Mouse (Mus musculus): Measurements from ENCODE around the gene Wdr11. TPM values are rescaled to one million over a fixed set of nuclear protein-coding genes. Genes with fewer than 3 reads are reported as not detected.
A peak's percentile ranks its signal among the peaks of the same experiment; 100 is the strongest.

Gene Wdr11
- polyA plus RNA-seq, 1 experiment from 2014 or later: 30.1 TPM

- no peak overlapping the region for H3K4me2 ChIP-seq
- no peaks in the 10 kb centered on the region for H3K27me3 ChIP-seq (replicated peaks; ENCODE audit: control insufficient read depth, insufficient read depth, low read length)
- H3K9me3 ChIP-seq (ENCODE audit: control insufficient read depth, low read length): no peaks in the 10 kb centered on the region
- no peak overlapping the region for H3K9ac ChIP-seq (ENCODE audit: low read depth, low read length)
- H3K4me3 ChIP-seq (ENCODE audit: low read depth, low read length): no peak overlapping the region
- no peak overlapping the region for H3K27ac ChIP-seq (ENCODE audit: low read depth, low read length)
- WGBS: 72% methylated on average over 7 of the region's 7 CpGs
- H3K36me3 ChIP-seq (ENCODE audit: control insufficient read depth, insufficient read depth, low read length): no peaks in the 10 kb centered on the region
- DNase-seq (ENCODE audit: low spot score) (no peak), ATAC-seq (replicated peaks; ENCODE audit: low FRiP score) (0 out of 2 replicates have a peak, but pooled peaks have one; percentile 47)
- no peaks in the 10 kb centered on the region for H3K4me1 ChIP-seq (replicated peaks; ENCODE audit: control insufficient read depth, insufficient read depth, low read length)
Observed at GRCm38 (mm10) chr7:129647798-129648197, 56.1 kb downstream of the Wdr11 start.

GRCm38 (mm10) chr7:129648938-129649337 is 57.3 kb downstream of the Wdr11 start:
- no peaks in the 10 kb centered on the region for H3K4me1 ChIP-seq (replicated peaks; ENCODE audit: control insufficient read depth, insufficient read depth, low read length)
- DNase-seq (ENCODE audit: low spot score) (peak; percentile 78), ATAC-seq (replicated peaks; ENCODE audit: low FRiP score) (peak; percentile 50)
- H3K4me3 ChIP-seq (ENCODE audit: low read depth, low read length): no peak overlapping the region
- H3K9ac ChIP-seq (ENCODE audit: low read depth, low read length): no peak overlapping the region
- WGBS: 9% methylated on average over 6 of the region's 6 CpGs
- H3K27ac ChIP-seq (ENCODE audit: low read depth, low read length): no peak overlapping the region
- H3K27me3 ChIP-seq (replicated peaks; ENCODE audit: control insufficient read depth, insufficient read depth, low read length): no peaks in the 10 kb centered on the region
- H3K36me3 ChIP-seq (ENCODE audit: control insufficient read depth, insufficient read depth, low read length): no peaks in the 10 kb centered on the region
- no peaks in the 10 kb centered on the region for H3K9me3 ChIP-seq (ENCODE audit: control insufficient read depth, low read length)
- H3K4me2 ChIP-seq: no peak overlapping the region

GRCm38 (mm10) chr7:129650717-129651116 is 59.1 kb downstream of the Wdr11 start:
- WGBS: 90% methylated on average over 5 of the region's 5 CpGs
- Histone ChIP-seq H3K9me3 (ENCODE audit: control insufficient read depth, low read length) (no peaks in the 10 kb centered on the region), H3K4me1 (replicated peaks; ENCODE audit: control insufficient read depth, insufficient read depth, low read length) (no peaks in the 10 kb centered on the region), H3K9ac (ENCODE audit: low read depth, low read length) (no peak overlapping the region), H3K27ac (ENCODE audit: low read depth, low read length) (no peak overlapping the region), H3K4me3 (ENCODE audit: low read depth, low read length) (no peak overlapping the region), H3K4me2 (no peak overlapping the region), H3K27me3 (replicated peaks; ENCODE audit: control insufficient read depth, insufficient read depth, low read length) (no peaks in the 10 kb centered on the region), H3K36me3 (ENCODE audit: control insufficient read depth, insufficient read depth, low read length) (no peaks in the 10 kb centered on the region)
- DNase-seq (ENCODE audit: low spot score): no peak
- ATAC-seq (replicated peaks; ENCODE audit: low FRiP score): no peak

- WGBS: 54% methylated on average over 7 of the region's 7 CpGs
Observed at GRCm38 (mm10) chr7:129651781-129652180, 60.1 kb downstream of the Wdr11 start.

GRCm38 (mm10) chr7:129652901-129653460 is 61.3 kb downstream of the Wdr11 start:
- Histone ChIP-seq H3K27me3 (replicated peaks; ENCODE audit: control insufficient read depth, insufficient read depth, low read length) (no peaks in the 10 kb centered on the region), H3K9ac (ENCODE audit: low read depth, low read length) (no peak overlapping the region), H3K36me3 (ENCODE audit: control insufficient read depth, insufficient read depth, low read length) (no peaks in the 10 kb centered on the region), H3K4me2 (no peak overlapping the region), H3K27ac (ENCODE audit: low read depth, low read length) (no peak overlapping the region), H3K4me1 (replicated peaks; ENCODE audit: control insufficient read depth, insufficient read depth, low read length) (no peaks in the 10 kb centered on the region), H3K4me3 (ENCODE audit: low read depth, low read length) (no peak overlapping the region), H3K9me3 (ENCODE audit: control insufficient read depth, low read length) (no peaks in the 10 kb centered on the region)
- DNase-seq (ENCODE audit: low spot score) (no peak), ATAC-seq (replicated peaks; ENCODE audit: low FRiP score) (no peak)
- WGBS: 54% methylated on average over 9 of the region's 9 CpGs

More at GRCm38 (mm10) chr7:129651781-129652180, 60.1 kb downstream of the Wdr11 start:
- Histone ChIP-seq H3K9ac (ENCODE audit: low read depth, low read length) (no peak overlapping the region), H3K27me3 (replicated peaks; ENCODE audit: control insufficient read depth, insufficient read depth, low read length) (no peaks in the 10 kb centered on the region), H3K4me1 (replicated peaks; ENCODE audit: control insufficient read depth, insufficient read depth, low read length) (no peaks in the 10 kb centered on the region), H3K27ac (ENCODE audit: low read depth, low read length) (no peak overlapping the region), H3K36me3 (ENCODE audit: control insufficient read depth, insufficient read depth, low read length) (no peaks in the 10 kb centered on the region), H3K4me2 (no peak overlapping the region), H3K9me3 (ENCODE audit: control insufficient read depth, low read length) (no peaks in the 10 kb centered on the region), H3K4me3 (ENCODE audit: low read depth, low read length) (no peak overlapping the region)
- ATAC-seq (replicated peaks; ENCODE audit: low FRiP score): no peak
- DNase-seq (ENCODE audit: low spot score): no peak

- Histone ChIP-seq H3K27me3 (replicated peaks; ENCODE audit: control insufficient read depth, insufficient read depth, low read length) (no peaks in the 10 kb centered on the region), H3K4me2 (no peak overlapping the region), H3K4me3 (ENCODE audit: low read depth, low read length) (no peak overlapping the region), H3K9ac (ENCODE audit: low read depth, low read length) (no peak overlapping the region), H3K27ac (ENCODE audit: low read depth, low read length) (no peak overlapping the region), H3K9me3 (ENCODE audit: control insufficient read depth, low read length) (no peaks in the 10 kb centered on the region), H3K4me1 (replicated peaks; ENCODE audit: control insufficient read depth, insufficient read depth, low read length) (no peaks in the 10 kb centered on the region), H3K36me3 (ENCODE audit: control insufficient read depth, insufficient read depth, low read length) (no peaks in the 10 kb centered on the region)
- WGBS: 11% methylated on average over 11 of the region's 11 CpGs
- peak; percentile 69 for DNase-seq (ENCODE audit: low spot score)
- ATAC-seq (replicated peaks; ENCODE audit: low FRiP score): peak; percentile 46; the same call in 1 of the 2 replicates
Observed at GRCm38 (mm10) chr7:129653791-129654271, 62.2 kb downstream of the Wdr11 start.

- Histone ChIP-seq H3K4me1 (replicated peaks; ENCODE audit: control insufficient read depth, insufficient read depth, low read length) (no peaks in the 10 kb centered on the region), H3K4me2 (no peak overlapping the region), H3K9ac (ENCODE audit: low read depth, low read length) (no peak overlapping the region), H3K27ac (ENCODE audit: low read depth, low read length) (no peak overlapping the region), H3K9me3 (ENCODE audit: control insufficient read depth, low read length) (no peaks in the 10 kb centered on the region), H3K27me3 (replicated peaks; ENCODE audit: control insufficient read depth, insufficient read depth, low read length) (no peaks in the 10 kb centered on the region), H3K36me3 (ENCODE audit: control insufficient read depth, insufficient read depth, low read length) (no peaks in the 10 kb centered on the region), H3K4me3 (ENCODE audit: low read depth, low read length) (no peak overlapping the region)
- WGBS: 46% methylated on average over 12 of the region's 12 CpGs
- DNase-seq (ENCODE audit: low spot score) (no peak), ATAC-seq (replicated peaks; ENCODE audit: low FRiP score) (no peak)
Observed at GRCm38 (mm10) chr7:129654923-129655322, 63.3 kb downstream of the Wdr11 start.

GRCm38 (mm10) chr7:129655604-129656226 is 64.1 kb downstream of the Wdr11 start:
- Histone ChIP-seq H3K27ac (ENCODE audit: low read depth, low read length) (no peak overlapping the region), H3K9ac (ENCODE audit: low read depth, low read length) (no peak overlapping the region), H3K4me2 (no peak overlapping the region), H3K4me3 (ENCODE audit: low read depth, low read length) (no peak overlapping the region), H3K36me3 (ENCODE audit: control insufficient read depth, insufficient read depth, low read length) (no peaks in the 10 kb centered on the region), H3K27me3 (replicated peaks; ENCODE audit: control insufficient read depth, insufficient read depth, low read length) (no peaks in the 10 kb centered on the region), H3K4me1 (replicated peaks; ENCODE audit: control insufficient read depth, insufficient read depth, low read length) (no peaks in the 10 kb centered on the region), H3K9me3 (ENCODE audit: control insufficient read depth, low read length) (no peaks in the 10 kb centered on the region)
- DNase-seq (ENCODE audit: low spot score): no peak
- WGBS: 71% methylated on average over 14 of the region's 14 CpGs
- no peak for ATAC-seq (replicated peaks; ENCODE audit: low FRiP score)

- no peak overlapping the region for H3K9ac ChIP-seq (ENCODE audit: low read depth, low read length)
- no peaks in the 10 kb centered on the region for H3K36me3 ChIP-seq (ENCODE audit: control insufficient read depth, insufficient read depth, low read length)
- no peaks in the 10 kb centered on the region for H3K27me3 ChIP-seq (replicated peaks; ENCODE audit: control insufficient read depth, insufficient read depth, low read length)
- DNase-seq (ENCODE audit: low spot score): no peak
- H3K4me1 ChIP-seq (replicated peaks; ENCODE audit: control insufficient read depth, insufficient read depth, low read length): no peaks in the 10 kb centered on the region
- no peaks in the 10 kb centered on the region for H3K9me3 ChIP-seq (ENCODE audit: control insufficient read depth, low read length)
- ATAC-seq (replicated peaks; ENCODE audit: low FRiP score): no peak
- H3K27ac ChIP-seq (ENCODE audit: low read depth, low read length): no peak overlapping the region
- WGBS: 83% methylated on average over 8 of the region's 8 CpGs
- no peak overlapping the region for H3K4me3 ChIP-seq (ENCODE audit: low read depth, low read length)
- no peak overlapping the region for H3K4me2 ChIP-seq
Observed at GRCm38 (mm10) chr7:129657867-129658266, 66.2 kb downstream of the Wdr11 start.

Data from liver, embryonic 11.5 days (tissue).